Mouse (Mus musculus) cerebellum, adult 9-10 months (tissue): Measurements from ENCODE around the gene Dhx57.
A peak's percentile ranks its signal among the peaks of the same experiment; 100 is the strongest.
"Not testable (repeated sequence)": the region's sequence is repeated elsewhere in the genome, so short reads cannot be mapped to it uniquely, and the experiment has no call there.

Experiments used
- DNase-seq: peaks from one replicate; pipeline ENCODE4 v3.0.0; 2022

Dhx57 gene

GRCm38 (mm10) chr17:80290074-80290657 lies at the start of gene Dhx57, which contains the start of gene Morn2:
Gene Dhx57 (minus strand): TSS chr17:80290476.
Gene Morn2 (plus strand): TSS chr17:80290203.
- peak; percentile 95 for DNase-seq

GRCm38 (mm10) chr17:80332386-80332785 lies 42.1 kb upstream of the Dhx57 start:
- DNase-seq = no peak

GRCm38 (mm10) chr17:80326431-80326830 lies 36.2 kb upstream of the Dhx57 start:
- no peak for DNase-seq

- DNase-seq = no peak
These were observed 35.2 kb upstream of the Dhx57 start for GRCm38 (mm10) chr17:80325456-80325855.

GRCm38 (mm10) chr17:80324521-80324920 lies 34.2 kb upstream of the Dhx57 start:
- DNase-seq = no peak

- no peak for DNase-seq
These were observed 33.4 kb upstream of the Dhx57 start for GRCm38 (mm10) chr17:80323658-80324057.

GRCm38 (mm10) chr17:80323015-80323414 lies 32.7 kb upstream of the Dhx57 start:
- DNase-seq = no peak

GRCm38 (mm10) chr17:80322228-80322627 lies 32.0 kb upstream of the Dhx57 start:
- DNase-seq = no peak

- no peak for DNase-seq
These were observed 22.1 kb upstream of the Dhx57 start for GRCm38 (mm10) chr17:80312405-80312804.

GRCm38 (mm10) chr17:80311761-80312160 lies 21.5 kb upstream of the Dhx57 start:
- DNase-seq = no peak

- DNase-seq = no peak
These were observed 17.0 kb upstream of the Dhx57 start, which contains the start of gene Arhgef33 for GRCm38 (mm10) chr17:80307251-80307650. Gene Arhgef33 (plus strand): TSS chr17:80307407.

GRCm38 (mm10) chr17:80298844-80299243 lies 8.6 kb upstream of the Dhx57 start:
- DNase-seq = no peak

GRCm38 (mm10) chr17:80295258-80295657 lies 5.0 kb upstream of the Dhx57 start:
- DNase-seq = no peak

GRCm38 (mm10) chr17:80291148-80291547 lies 872 bp upstream of the Dhx57 start:
- DNase-seq = peak; percentile 63

GRCm38 (mm10) chr17:80289280-80290073 lies 799 bp downstream of the Dhx57 start:
- DNase-seq = no peak

- no peak for DNase-seq
These were observed 2.3 kb downstream of the Dhx57 start for GRCm38 (mm10) chr17:80288012-80288411.

- no peak for DNase-seq
These were observed 5.8 kb downstream of the Dhx57 start for GRCm38 (mm10) chr17:80284446-80284845.

GRCm38 (mm10) chr17:80279340-80280070 lies 10.8 kb downstream of the Dhx57 start:
- no peak for DNase-seq

GRCm38 (mm10) chr17:80278255-80278654 lies 12.0 kb downstream of the Dhx57 start:
- no peak for DNase-seq

- DNase-seq = not testable (repeated sequence)
These were observed 19.7 kb downstream of the Dhx57 start for GRCm38 (mm10) chr17:80270622-80271021.

- DNase-seq = no peak
These were observed 22.1 kb downstream of the Dhx57 start for GRCm38 (mm10) chr17:80268151-80268550.

GRCm38 (mm10) chr17:80267065-80267464 lies 23.2 kb downstream of the Dhx57 start:
- peak; percentile 73 for DNase-seq

GRCm38 (mm10) chr17:80255208-80255607 lies 35.1 kb downstream of the Dhx57 start:
- no peak for DNase-seq

GRCm38 (mm10) chr17:80254421-80254820 lies 35.9 kb downstream of the Dhx57 start:
- no peak for DNase-seq
